Mouse (Mus musculus): ENCODE data around the gene Pigb. TPM values are rescaled to one million over a fixed set of nuclear protein-coding genes. Genes with fewer than 3 reads are reported as not detected.

The Pigb gene
- polyA plus RNA-seq, 1 experiment from 2014 or later, result 10.3 TPM

GRCm38 (mm10) chr9:73068688-73069087 is 28.5 kb upstream of the Pigb start:
- H3K9me3 ChIP-seq, result no peaks in the 10 kb centered on the region
- H3K36me3 ChIP-seq, result no peaks in the 10 kb centered on the region
- peaks cover 14% of the 10 kb centered on the region for H3K4me1 ChIP-seq (replicated peaks)
- no peaks in the 10 kb centered on the region for H3K27me3 ChIP-seq
- H3K4me2 ChIP-seq (replicated peaks), result no peak overlapping the region
- H3K4me3 ChIP-seq (replicated peaks), result no peak overlapping the region
- no peak overlapping the region for H3K9ac ChIP-seq (replicated peaks)
- no peak overlapping the region for H3K27ac ChIP-seq
- 90% methylated on average over 6 of the region's 6 CpGs for WGBS
- ATAC-seq, result no peak

DNA sequence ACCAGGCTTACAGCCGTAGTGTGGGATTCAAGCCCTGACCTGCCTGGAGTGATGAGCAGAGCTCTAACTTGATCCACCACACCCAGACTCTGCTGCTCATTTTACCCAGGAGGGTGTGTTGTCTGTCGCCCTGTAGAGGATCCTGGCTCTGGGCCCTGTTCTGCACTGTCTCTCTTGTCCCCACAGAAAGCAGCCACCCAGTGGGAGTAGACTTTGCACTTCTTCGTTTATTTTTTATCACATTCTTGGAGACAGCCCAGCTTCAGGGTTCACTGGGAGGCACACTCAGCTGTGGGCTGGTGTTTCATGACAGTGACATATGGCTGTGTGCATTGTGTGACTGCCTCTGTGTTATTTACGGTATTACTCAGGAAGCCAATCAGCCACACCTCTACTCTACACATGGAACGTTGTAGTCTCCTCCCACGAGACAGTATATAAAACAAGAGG is 28.1 kb upstream of the Pigb start:
- 78% methylated on average over 6 of the region's 6 CpGs for WGBS
- Histone ChIP-seq H3K9me3 (no peaks in the 10 kb centered on the region), H3K4me2 (replicated peaks) (no peak overlapping the region), H3K4me3 (replicated peaks) (no peak overlapping the region), H3K27me3 (no peaks in the 10 kb centered on the region), H3K4me1 (replicated peaks) (peaks cover 19% of the 10 kb centered on the region), H3K36me3 (no peaks in the 10 kb centered on the region), H3K9ac (replicated peaks) (no peak overlapping the region), H3K27ac (no peak overlapping the region)
- ATAC-seq, result no peak

DNA sequence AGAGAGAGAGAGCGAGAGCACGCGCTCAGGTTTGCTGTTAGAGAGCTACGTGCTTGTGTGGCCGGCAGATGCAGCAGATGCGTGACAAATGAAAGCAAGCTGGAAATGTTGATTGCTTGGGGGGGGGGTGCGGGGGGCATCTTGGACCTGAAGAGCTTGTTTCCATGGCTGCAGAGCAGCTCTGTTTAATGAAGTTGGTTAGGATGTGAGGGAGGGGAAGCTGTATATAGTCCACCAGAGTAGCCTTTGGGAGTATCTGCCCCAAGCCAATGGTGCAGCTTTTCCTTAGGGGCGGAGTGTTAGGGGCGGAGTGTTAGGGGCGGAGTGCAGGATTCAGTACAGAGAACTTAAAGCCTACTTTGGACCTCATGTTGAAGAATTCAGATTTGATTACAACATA is 26.9 kb upstream of the Pigb start:
- peak; percentile 73 for ATAC-seq
- 27% methylated on average over 10 of the region's 10 CpGs for WGBS

GRCm38 (mm10) chr9:73063621-73064290 is 23.6 kb upstream of the Pigb start:
- H3K27me3 ChIP-seq, result no peaks in the 10 kb centered on the region
- no peaks in the 10 kb centered on the region for H3K36me3 ChIP-seq
- H3K9ac ChIP-seq (replicated peaks), result no peak overlapping the region
- no peak overlapping the region for H3K27ac ChIP-seq
- H3K9me3 ChIP-seq, result no peaks in the 10 kb centered on the region
- H3K4me3 ChIP-seq (replicated peaks), result no peak overlapping the region
- no peak for ATAC-seq
- H3K4me1 ChIP-seq (replicated peaks), result peaks cover 19% of the 10 kb centered on the region
- peak overlapping the region; percentile 37 for H3K4me2 ChIP-seq (replicated peaks)
- 37% methylated on average over 15 of the region's 15 CpGs for WGBS

More for the DNA sequence above, 26.9 kb upstream of the Pigb start:
- Histone ChIP-seq H3K36me3 (no peaks in the 10 kb centered on the region), H3K27ac (0 out of 2 replicates have a peak overlapping the region, but pooled peaks have one; percentile 19), H3K27me3 (no peaks in the 10 kb centered on the region), H3K9me3 (no peaks in the 10 kb centered on the region), H3K4me3 (replicated peaks) (no peak overlapping the region), H3K9ac (replicated peaks) (0 out of 2 replicates have a peak overlapping the region, but pooled peaks have one; percentile 4), H3K4me1 (replicated peaks) (peaks cover 19% of the 10 kb centered on the region), H3K4me2 (replicated peaks) (peak overlapping the region; percentile 12; the same call in 1 of the 2 replicates)

DNA sequence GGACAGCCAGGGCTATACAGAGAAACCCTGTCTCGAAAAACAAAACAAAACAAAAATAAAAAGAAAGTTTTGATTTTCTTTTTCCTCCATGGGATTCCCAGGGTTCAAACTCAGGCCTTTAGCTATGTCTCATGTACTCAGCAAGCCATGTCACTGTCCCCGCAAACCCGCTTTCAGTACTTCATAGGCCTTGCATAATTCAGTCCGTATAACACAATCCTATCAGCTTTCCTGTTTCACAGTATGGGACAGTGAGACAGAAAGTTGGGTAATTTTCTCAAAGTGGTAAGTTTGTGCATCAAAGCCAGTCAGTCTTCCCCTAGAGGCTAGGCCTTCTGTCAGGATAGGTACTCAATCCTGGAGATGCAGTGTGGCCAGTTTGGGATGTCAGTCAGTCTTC is 19.0 kb upstream of the Pigb start:
- Histone ChIP-seq H3K27ac (no peak overlapping the region), H3K4me2 (replicated peaks) (no peak overlapping the region), H3K4me3 (replicated peaks) (no peak overlapping the region), H3K27me3 (no peaks in the 10 kb centered on the region), H3K36me3 (no peaks in the 10 kb centered on the region), H3K9ac (replicated peaks) (no peak overlapping the region), H3K9me3 (no peaks in the 10 kb centered on the region), H3K4me1 (replicated peaks) (peaks cover 8% of the 10 kb centered on the region)
- 87% methylated on average over 4 of the region's 4 CpGs for WGBS
- ATAC-seq, result no peak

DNA sequence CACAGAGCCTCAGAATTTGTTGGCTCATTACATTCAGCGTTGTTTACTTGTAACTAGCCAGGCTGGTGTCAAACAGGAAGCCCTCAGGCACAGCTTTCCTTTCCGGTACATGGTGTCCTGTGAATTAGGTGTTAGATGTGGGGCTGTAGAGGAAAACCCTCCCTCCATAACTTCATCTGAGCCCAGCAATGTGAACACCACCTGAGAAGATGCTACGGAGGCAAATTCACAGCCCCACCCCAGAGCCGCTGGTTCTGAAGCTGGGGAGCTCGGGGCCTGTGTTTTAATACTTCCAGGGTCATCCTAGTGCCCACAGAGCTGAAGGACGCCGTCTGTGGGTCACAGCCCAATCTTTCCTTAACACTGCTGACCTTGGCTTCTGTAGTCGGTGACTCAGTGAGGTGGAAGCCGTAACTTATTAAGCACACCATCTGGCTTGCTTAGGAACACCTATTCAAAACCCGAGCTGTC is 15.3 kb upstream of the Pigb start:
- Histone ChIP-seq H3K36me3 (no peaks in the 10 kb centered on the region), H3K27me3 (no peaks in the 10 kb centered on the region), H3K4me2 (replicated peaks) (no peak overlapping the region), H3K4me3 (replicated peaks) (no peak overlapping the region), H3K27ac (no peak overlapping the region), H3K9me3 (no peaks in the 10 kb centered on the region), H3K9ac (replicated peaks) (no peak overlapping the region), H3K4me1 (replicated peaks) (peaks cover 5% of the 10 kb centered on the region)
- 70% methylated on average over 10 of the region's 10 CpGs for WGBS
- ATAC-seq, result no peak

DNA sequence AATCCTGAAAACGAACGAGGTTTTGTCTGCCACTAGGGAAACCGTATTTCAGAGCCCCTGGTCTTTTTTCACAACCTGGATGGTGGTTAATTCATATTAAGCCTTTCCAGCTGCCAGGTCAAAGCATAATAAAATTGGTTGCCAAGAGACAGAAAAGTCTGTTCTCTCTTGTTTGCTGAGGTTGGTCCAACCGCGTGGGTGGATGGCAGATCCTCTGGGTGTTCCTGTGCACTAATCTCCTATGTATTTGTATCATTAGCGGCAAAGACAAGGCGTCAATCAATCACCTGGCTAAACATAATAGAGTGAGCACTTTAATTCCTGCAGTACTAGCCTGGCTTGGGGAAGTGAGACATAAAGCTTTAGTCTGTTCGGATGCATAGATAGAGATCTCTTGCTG is 10.4 kb upstream of the Pigb start:
- Histone ChIP-seq H3K27ac (no peak overlapping the region), H3K4me1 (replicated peaks) (peaks cover 10% of the 10 kb centered on the region), H3K27me3 (no peaks in the 10 kb centered on the region), H3K9ac (replicated peaks) (no peak overlapping the region), H3K9me3 (no peaks in the 10 kb centered on the region), H3K4me3 (replicated peaks) (no peak overlapping the region), H3K36me3 (no peaks in the 10 kb centered on the region), H3K4me2 (replicated peaks) (no peak overlapping the region)
- ATAC-seq, result no peak
- 48% methylated on average over 8 of the region's 8 CpGs for WGBS

DNA sequence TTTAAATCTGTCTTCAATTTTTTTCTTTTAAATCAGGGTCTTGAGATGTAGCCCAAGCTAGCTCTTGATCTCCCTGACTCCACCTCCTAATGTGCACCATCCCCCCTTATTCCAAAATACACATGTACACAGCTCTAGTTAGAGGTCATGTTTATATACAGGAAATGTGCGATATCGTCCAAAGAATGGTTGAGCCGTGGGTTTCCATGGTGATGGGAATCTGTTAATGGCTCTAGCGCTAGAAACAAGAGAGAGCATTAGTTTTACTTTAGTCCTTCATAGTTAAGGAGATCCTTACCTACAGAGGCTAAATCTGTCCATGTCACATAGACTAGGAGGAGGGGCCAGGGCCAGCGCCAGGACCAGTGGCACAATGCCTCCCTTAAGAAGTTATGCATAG is 9.7 kb upstream of the Pigb start:
- WGBS, result 63% methylated on average over 5 of the region's 5 CpGs

DNA sequence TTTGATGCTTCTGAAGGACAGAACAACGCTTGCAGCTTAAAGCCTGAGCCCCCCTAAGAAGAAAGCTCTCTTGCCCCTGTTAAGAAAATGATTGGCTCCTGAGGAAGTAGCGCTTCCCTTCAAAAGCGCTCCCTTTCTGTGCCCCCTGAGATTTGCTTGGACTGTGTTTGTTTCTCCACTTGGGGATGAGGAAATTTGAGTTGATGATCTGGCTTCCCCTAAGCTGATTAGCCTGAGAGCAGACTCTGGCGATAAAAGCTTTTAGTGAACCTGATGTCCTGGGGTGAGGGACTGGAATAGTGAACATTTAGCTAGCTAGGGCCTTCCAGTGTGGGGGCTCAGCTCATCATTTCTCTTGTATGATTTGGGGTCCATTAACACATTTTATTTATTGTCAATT is 8.7 kb upstream of the Pigb start:
- Histone ChIP-seq H3K4me3 (replicated peaks) (no peak overlapping the region), H3K9me3 (no peaks in the 10 kb centered on the region), H3K4me2 (replicated peaks) (no peak overlapping the region), H3K27me3 (peaks cover 3% of the 10 kb centered on the region; the same call in 1 of the 2 replicates), H3K9ac (replicated peaks) (no peak overlapping the region), H3K4me1 (replicated peaks) (peaks cover 26% of the 10 kb centered on the region), H3K36me3 (no peaks in the 10 kb centered on the region), H3K27ac (no peak overlapping the region)
- no peak for ATAC-seq
- WGBS, result 10% methylated on average over 4 of the region's 4 CpGs

More for the DNA sequence above, 9.7 kb upstream of the Pigb start:
- H3K4me1 ChIP-seq (replicated peaks), result peaks cover 17% of the 10 kb centered on the region
- no peak overlapping the region for H3K9ac ChIP-seq (replicated peaks)
- ATAC-seq, result no peak
- H3K4me2 ChIP-seq (replicated peaks), result no peak overlapping the region
- H3K4me3 ChIP-seq (replicated peaks), result no peak overlapping the region
- peaks cover 3% of the 10 kb centered on the region; the same call in 1 of the 2 replicates for H3K27me3 ChIP-seq
- no peaks in the 10 kb centered on the region for H3K9me3 ChIP-seq
- no peaks in the 10 kb centered on the region for H3K36me3 ChIP-seq
- H3K27ac ChIP-seq, result no peak overlapping the region

GRCm38 (mm10) chr9:73047906-73048305 is 7.7 kb upstream of the Pigb start:
- no peaks in the 10 kb centered on the region for H3K36me3 ChIP-seq

DNA sequence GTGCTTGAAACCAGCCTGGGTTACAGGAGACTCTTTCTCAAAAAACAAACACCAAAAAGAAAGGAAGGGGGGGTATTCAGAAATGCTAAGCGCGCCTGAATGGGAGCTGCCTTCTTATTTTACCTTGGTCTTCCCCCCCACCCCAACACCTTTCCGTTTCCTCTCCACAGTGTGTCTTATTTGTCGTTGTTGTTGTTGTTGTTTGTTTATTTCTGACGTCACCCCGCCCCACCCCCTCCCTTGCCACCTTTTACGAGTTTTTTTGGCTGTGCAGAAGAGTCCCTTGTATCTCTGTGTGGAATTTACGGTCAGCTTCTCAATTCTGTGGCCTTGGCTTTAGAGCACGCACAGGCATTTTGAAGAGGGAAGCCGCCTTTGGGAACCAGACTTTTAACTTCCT is 5.5 kb upstream of the Pigb start:
- Histone ChIP-seq H3K27me3 (peaks cover 3% of the 10 kb centered on the region; the same call in 1 of the 2 replicates), H3K9ac (replicated peaks) (no peak overlapping the region), H3K4me1 (replicated peaks) (peaks cover 24% of the 10 kb centered on the region), H3K27ac (no peak overlapping the region), H3K9me3 (no peaks in the 10 kb centered on the region), H3K36me3 (no peaks in the 10 kb centered on the region), H3K4me2 (replicated peaks) (peak overlapping the region; percentile 90), H3K4me3 (replicated peaks) (peak overlapping the region; percentile 46; the same call in 1 of the 2 replicates)
- 80% methylated on average over 10 of the region's 10 CpGs for WGBS
- no peak for ATAC-seq

More at GRCm38 (mm10) chr9:73047906-73048305, 7.7 kb upstream of the Pigb start:
- no peak for ATAC-seq
- H3K27ac ChIP-seq, result no peak overlapping the region
- 88% methylated on average over 2 of the region's 2 CpGs for WGBS
- H3K4me3 ChIP-seq (replicated peaks), result no peak overlapping the region
- peaks cover 3% of the 10 kb centered on the region; the same call in 1 of the 2 replicates for H3K27me3 ChIP-seq
- no peaks in the 10 kb centered on the region for H3K9me3 ChIP-seq
- peaks cover 26% of the 10 kb centered on the region for H3K4me1 ChIP-seq (replicated peaks)
- no peak overlapping the region for H3K9ac ChIP-seq (replicated peaks)
- no peak overlapping the region for H3K4me2 ChIP-seq (replicated peaks)

DNA sequence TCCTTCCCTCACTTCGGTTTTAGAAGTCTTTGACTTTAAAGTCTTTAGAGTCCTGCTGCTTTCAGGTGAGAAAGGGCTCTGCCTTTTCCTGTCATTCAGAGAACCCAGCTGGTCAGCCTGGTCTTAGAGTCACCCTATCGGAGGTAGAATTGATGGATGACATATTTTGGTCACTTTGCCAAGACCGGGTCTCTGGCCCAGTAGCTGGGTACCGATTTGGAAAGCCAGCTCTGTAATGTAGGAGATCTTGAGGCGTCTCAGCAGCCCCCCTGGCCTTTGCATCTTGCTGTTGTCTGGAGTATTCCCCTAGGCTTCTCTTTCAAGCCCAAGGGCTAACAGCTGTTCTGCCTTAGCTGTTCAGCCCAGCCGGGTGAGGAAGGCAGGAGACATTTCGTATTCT is 5.0 kb upstream of the Pigb start:
- H3K4me2 ChIP-seq (replicated peaks), result peak overlapping the region; percentile 90
- H3K9ac ChIP-seq (replicated peaks), result peak overlapping the region; percentile 71
- peak overlapping the region; percentile 46 for H3K4me3 ChIP-seq (replicated peaks)
- no peak overlapping the region for H3K27ac ChIP-seq
- ATAC-seq, result peak; percentile 31; the same call in 1 of the 2 replicates
- H3K9me3 ChIP-seq, result no peaks in the 10 kb centered on the region
- no peaks in the 10 kb centered on the region for H3K36me3 ChIP-seq
- peaks cover 25% of the 10 kb centered on the region for H3K4me1 ChIP-seq (replicated peaks)
- H3K27me3 ChIP-seq, result peaks cover 3% of the 10 kb centered on the region; the same call in 1 of the 2 replicates
- 13% methylated on average over 7 of the region's 7 CpGs for WGBS
